Mouse (Mus musculus) liver, embryonic 16.5 days (tissue): ENCODE results near the gene Suox. TPM values are rescaled to one million over a fixed set of nuclear protein-coding genes. Genes with fewer than 3 reads are reported as not detected.
"Not testable (repeated sequence)": the region's sequence is repeated elsewhere in the genome, so short reads cannot be mapped to it uniquely, and the experiment has no call there.

Experiments used
- ATAC-seq: fragments of 200-750 bp; cut with Nextera tagmentation; 2 replicates; pipeline ENCODE4 v1.8.0; 2017; ENCODE audit warnings: low read depth, mild to moderate bottlenecking, moderate number of reproducible peaks, moderate library complexity
- H3K27ac ChIP-seq: fragments of 300-500 bp; sonication (generic); 2 replicates; pipeline ENCODE4 v1.5.1; 2014; ENCODE audit warnings: mild to moderate bottlenecking, low read length
- H3K27me3 ChIP-seq: fragments of 300-500 bp; sonication (generic); 2 replicates; pipeline ENCODE4 v1.6.1; 2014; ENCODE audit warnings: low read depth, low read length, mixed read lengths; ENCODE audit not compliant: control insufficient read depth, insufficient read depth
- H3K36me3 ChIP-seq: fragments of 300-500 bp; sonication (generic); 2 replicates; pipeline ENCODE4 v1.6.1; 2014; ENCODE audit warnings: mild to moderate bottlenecking; ENCODE audit not compliant: control insufficient read depth, insufficient read depth
- H3K4me1 ChIP-seq: fragments of 300-500 bp; sonication (generic); 2 replicates; pipeline ENCODE4 v1.6.1; 2014; ENCODE audit warnings: low read depth, low read length, mixed read lengths; ENCODE audit not compliant: control insufficient read depth
- H3K4me2 ChIP-seq: fragments of 300-500 bp; sonication (generic); 2 replicates; pipeline ENCODE4 v1.6.1; 2014; ENCODE audit warnings: low read depth, low read length, mixed read lengths
- H3K4me3 ChIP-seq: fragments of 300-500 bp; sonication (generic); 2 replicates; pipeline ENCODE4 v1.5.1; 2014; ENCODE audit warnings: low read depth, mild to moderate bottlenecking, low read length
- H3K9ac ChIP-seq: fragments of 300-500 bp; sonication (generic); 2 replicates; pipeline ENCODE4 v1.6.1; 2014; ENCODE audit warnings: low read depth, low read length
- H3K9me3 ChIP-seq: fragments of 300-500 bp; sonication (generic); replicated peaks from 2 replicates; pipeline ENCODE4 v1.6.1; 2016; ENCODE audit warnings: low read length; ENCODE audit not compliant: control insufficient read depth
- WGBS: fragments of 180-500 bp; shearing (Covaris S2); extraction: QIAGEN DNeasy Blood & Tissue Kit; methylation state at CpG from one replicate; pipeline ENCODE4 v1.1.7; 2014; ENCODE audit not compliant: insufficient replicate concordance; 5-methylcytosine and 5-hydroxymethylcytosine counted together
- polyA plus RNA-seq: library from polyadenylated mRNA; unstranded; fragments of >200 nt; fragmentation: Nextera tagmentation; extraction: Ambion mirVana; gene quantifications from 2 replicates; pipeline ENCODE4 v1.2.1, GENCODE M21; 2015

Gene Suox
- polyA plus RNA-seq, 1 experiment from 2014 or later: 12.5 TPM

- ATAC-seq, H3K4me3 ChIP-seq, H3K4me2 ChIP-seq, H3K9me3 ChIP-seq, H3K27ac ChIP-seq, H3K9ac ChIP-seq, H3K27me3 ChIP-seq: not testable (repeated sequence)
- Histone ChIP-seq H3K36me3 (peaks cover 12% of the 10 kb centered on the region), H3K4me1 (peaks cover 21% of the 10 kb centered on the region)
- WGBS: 69% methylated on average over 4 of the region's 4 CpGs
Observed at GRCm38 (mm10) chr10:128623106-128623613, 50.7 kb downstream of the Suox start.

- Histone ChIP-seq H3K27me3 (no peaks in the 10 kb centered on the region), H3K4me2 (no peak overlapping the region), H3K4me1 (peaks cover 16% of the 10 kb centered on the region), H3K27ac (no peak overlapping the region), H3K4me3 (no peak overlapping the region), H3K36me3 (peaks cover 12% of the 10 kb centered on the region), H3K9me3 (no peaks in the 10 kb centered on the region), H3K9ac (no peak overlapping the region)
- no peak for ATAC-seq
- 77% methylated on average over 4 of the region's 4 CpGs for WGBS
Observed at GRCm38 (mm10) chr10:128622702-128623101, 51.2 kb downstream of the Suox start.

GRCm38 (mm10) chr10:128621986-128622520 is 51.8 kb downstream of the Suox start:
- Histone ChIP-seq H3K9me3 (no peaks in the 10 kb centered on the region), H3K36me3 (peaks cover 12% of the 10 kb centered on the region), H3K27me3 (no peaks in the 10 kb centered on the region), H3K27ac (no peak overlapping the region), H3K4me2 (no peak overlapping the region), H3K4me1 (peaks cover 12% of the 10 kb centered on the region), H3K9ac (no peak overlapping the region), H3K4me3 (no peak overlapping the region)
- 64% methylated on average over 3 of the region's 3 CpGs for WGBS
- no peak for ATAC-seq

GRCm38 (mm10) chr10:128620241-128620640 is 53.6 kb downstream of the Suox start:
- Histone ChIP-seq H3K4me2 (no peak overlapping the region), H3K4me1 (peaks cover 6% of the 10 kb centered on the region), H3K36me3 (peaks cover 12% of the 10 kb centered on the region), H3K27me3 (no peaks in the 10 kb centered on the region), H3K27ac (no peak overlapping the region), H3K9me3 (no peaks in the 10 kb centered on the region), H3K9ac (no peak overlapping the region), H3K4me3 (no peak overlapping the region)
- no peak for ATAC-seq

Other genes with a start within 250 kb of the Suox start
- 20.3 and 22.6 TPM in 2 replicates for gene Smarcc2, start 214.8 kb downstream of the Suox start, polyA plus RNA-seq
- 448 and 465 TPM in 2 replicates for gene Myl6, start 179.9 kb downstream of the Suox start, polyA plus RNA-seq
- 1.8 and 2.0 TPM in 2 replicates for gene Myl6b, start 175.4 kb downstream of the Suox start, polyA plus RNA-seq
- gene Esyt1, start 148.2 kb downstream of the Suox start, polyA plus RNA-seq: 10.3 and 10.5 TPM in 2 replicates
- gene Zc3h10, start 126.3 kb downstream of the Suox start, polyA plus RNA-seq: 4.9 and 5.7 TPM in 2 replicates
- 2,106 and 2,245 TPM in 2 replicates for gene Rpl41, start 124.8 kb downstream of the Suox start, polyA plus RNA-seq
- 96.2 and 103 TPM in 2 replicates for gene Pa2g4, start 108.1 kb downstream of the Suox start, polyA plus RNA-seq
- gene Erbb3, start 84.4 kb downstream of the Suox start, polyA plus RNA-seq: 4.2 and 5.2 TPM in 2 replicates
- 301 and 353 TPM in 2 replicates for gene Rps26, start 47.3 kb downstream of the Suox start, polyA plus RNA-seq
- gene Ikzf4, start 28.1 kb downstream of the Suox start, polyA plus RNA-seq: 0.08 and 0.15 TPM in 2 replicates
- gene Rab5b, start 22.2 kb upstream of the Suox start, polyA plus RNA-seq: 36.6 and 38.6 TPM in 2 replicates
- gene Pmel, start 30.1 kb upstream of the Suox start, polyA plus RNA-seq: 0.43 and 0.59 TPM in 2 replicates
- 50.8 and 53.8 TPM in 2 replicates for gene Cdk2, start 31.0 kb upstream of the Suox start, polyA plus RNA-seq
- 2.6 and 3.0 TPM in 2 replicates for gene Dgka, start 70.8 kb upstream of the Suox start, polyA plus RNA-seq
- 11.9 and 13.5 TPM in 2 replicates for gene Pym1, start 73.8 kb upstream of the Suox start, polyA plus RNA-seq
- gene Mmp19, start 116.8 kb upstream of the Suox start, polyA plus RNA-seq: 10.4 and 10.6 TPM in 2 replicates
- 18.8 TPM in 2 replicates for gene Dnajc14, start 130.0 kb upstream of the Suox start, polyA plus RNA-seq
- 2.2 and 3.1 TPM in 2 replicates for gene Tmem198b, start 130.3 kb upstream of the Suox start, polyA plus RNA-seq
- 84.4 and 94.9 TPM in 2 replicates for gene Sarnp, start 143.3 kb upstream of the Suox start, polyA plus RNA-seq
- 68.5 and 69.3 TPM in 2 replicates for gene Ormdl2, start 147.6 kb upstream of the Suox start, polyA plus RNA-seq
- 0.16 and 0.22 TPM in 2 replicates for gene Gdf11, start 217.6 kb upstream of the Suox start, polyA plus RNA-seq
- 97.4 and 109 TPM in 2 replicates for gene Cd63, start 226.9 kb upstream of the Suox start, polyA plus RNA-seq
- 20.8 and 21.9 TPM in 2 replicates for gene Rdh5, start 248.8 kb upstream of the Suox start, polyA plus RNA-seq
- 92.8 and 96.6 TPM in 2 replicates for gene Bloc1s1, start 250.0 kb upstream of the Suox start, polyA plus RNA-seq